Mouse (Mus musculus) thymus, adult 2 months (tissue): ENCODE measurements at regions not wholly inside any gene's neighbourhood (a gene's known extent, or its start where the extent isn't known, plus 50 kb on each side); places are given as distances from the start of the nearest gene placed in this dataset.

Experiments
- CTCF ChIP-seq: fragments of 200-500 bp; IDR thresholded peaks from 2 replicates; pipeline ENCODE4 v1.5.1; 2012; ENCODE audit warnings: mild to moderate bottlenecking, control low read depth, low read length, moderate library complexity, borderline replicate concordance; ENCODE audit not compliant: control insufficient read depth, poor library complexity, insufficient read depth; ENCODE audit errors: extremely low read depth
- POLR2A ChIP-seq: fragments of 200-500 bp; IDR thresholded peaks from 2 replicates; pipeline ENCODE4 v1.6.1; 2012; ENCODE audit warnings: mild to moderate bottlenecking, low read length, control low read depth, moderate library complexity; ENCODE audit not compliant: control insufficient read depth, poor library complexity, insufficient read depth; ENCODE audit errors: extremely low read depth

DNA sequence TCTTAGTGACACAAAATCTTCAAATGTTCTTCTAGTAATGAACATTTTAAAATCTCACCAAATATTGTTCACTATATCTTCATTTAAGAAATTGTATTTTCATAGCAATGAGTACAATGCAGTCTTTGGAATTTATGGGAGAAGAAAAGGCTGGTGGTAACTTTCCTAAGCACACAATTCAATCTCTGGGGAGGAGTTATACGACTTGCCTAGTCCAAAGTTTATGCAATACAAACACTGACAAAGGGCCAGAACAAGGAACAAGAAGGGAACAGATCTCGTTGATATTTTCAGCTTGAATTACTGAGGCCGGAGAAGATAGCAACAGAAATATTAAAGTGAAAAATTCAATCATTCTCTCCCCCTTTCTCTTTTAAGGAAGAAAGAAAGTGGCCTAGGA, 449.2 kb upstream of the Cited2 start:
- TF ChIP-seq CTCF = no peak
- TF ChIP-seq POLR2A = no peak
